11 mouse cellular contexts compared by ENCODE assay signal in genomic region chr17:33953310-33953709, GRCm38 (mm10). TPM values are rescaled to one million over a fixed set of nuclear protein-coding genes. Genes with fewer than 3 reads are reported as not detected.
DNase-seq lines count a peak whose midpoint lies in the region; ATAC-seq and TF ChIP-seq lines count a peak whose summit lies in the region.
"Had no signal": no experiment of that assay in that cellular context is flagged by ENCODE, and none has a peak within 500 bp of the region (broad histone marks: within the 10 kb centered on the region; RNA-seq: fewer than 3 reads in every experiment).

No protein-coding gene starts in this region.

- H3K4me3 ChIP-seq in kidney, embryonic 15.5 days (replicated peaks) = peak overlapping the region; percentile 75
- H3K4me3 ChIP-seq in MEL (ENCODE audit: control insufficient read depth in 1 of 2, insufficient read depth in 1 of 2, low read depth in 2 of 2, low read length in 2 of 2) = peak overlapping the region; percentile 82 to 87
- H3K4me3 ChIP-seq in forebrain, embryonic 13.5 days = no peak overlapping the region
- H3K4me3 ChIP-seq in liver, embryonic 13.5 days (replicated peaks) = peak overlapping the region; percentile 97

- intact Hi-C loops in left cerebral cortex, postnatal 14 days (cut with DNase I) = no loop called here

- H3K9ac ChIP-seq in kidney, embryonic 15.5 days = peak overlapping the region; percentile 89; the same call in 1 of the 2 replicates
- peak overlapping the region; percentile 99 for H3K9ac ChIP-seq in MEL (ENCODE audit: control insufficient read depth, low read depth, low read length, poor library complexity, severe bottlenecking)
- no peak overlapping the region for H3K9ac ChIP-seq in forebrain, embryonic 13.5 days
- peak overlapping the region; percentile 97 for H3K9ac ChIP-seq in liver, embryonic 13.5 days

- H3K9me3 ChIP-seq in kidney, embryonic 15.5 days (replicated peaks) = no peaks in the 10 kb centered on the region
- H3K9me3 ChIP-seq in MEL (replicated peaks; ENCODE audit: insufficient read depth, low read length) = no peaks in the 10 kb centered on the region
- H3K9me3 ChIP-seq in forebrain, embryonic 13.5 days (replicated peaks) = no peaks in the 10 kb centered on the region
- H3K9me3 ChIP-seq in liver, embryonic 13.5 days (replicated peaks) = no peaks in the 10 kb centered on the region

- no peak for ATAC-seq in kidney, embryonic 15.5 days (replicated peaks; ENCODE audit: low FRiP score)
- ATAC-seq in forebrain, embryonic 13.5 days = no peak
- no peak for ATAC-seq in liver, embryonic 13.5 days (ENCODE audit: low read depth)

- no peak for DNase-seq in kidney, adult 11 months
- DNase-seq in MEL (ENCODE audit: low read depth, low spot score) = no peak
- no peak for DNase-seq in liver, embryonic 13.5 days
- no peak for DNase-seq in left cerebral cortex, postnatal 14 days (ENCODE audit: low spot score in 2 of 2)
- DNase-seq in right cerebral cortex, adult 2 months (ENCODE audit: low spot score in 2 of 2) = no peak
- no peak for DNase-seq in urinary bladder, adult 18-20 months (ENCODE audit: low spot score in 2 of 2)
- DNase-seq: cerebellum, adult 18-20 months; gastrocnemius, adult 2 months; layer of hippocampus, adult 9-11 months had no signal

- 84% methylated on average over 3 of the region's 3 CpGs for WGBS in kidney, embryonic 15.5 days
- 77% methylated on average over 3 of the region's 3 CpGs for whole genome bisulfite sequencing in forebrain, embryonic 13.5 days
- WGBS in liver, embryonic 13.5 days (ENCODE audit: insufficient replicate concordance) = 53% methylated on average over 3 of the region's 3 CpGs

- TF ChIP-seq RAD21 in MEL (IDR thresholded peaks at IDR 0.05; ENCODE audit: low read depth, low read length) = no peak

- H3K36me3 ChIP-seq in kidney, embryonic 15.5 days = peaks cover 54% of the 10 kb centered on the region
- H3K36me3 ChIP-seq in MEL (ENCODE audit: control insufficient read depth in 1 of 2, insufficient read depth in 2 of 2, low read length in 2 of 2) = peaks cover 10 to 18% of the 10 kb centered on the region in 2 experiments
- peaks cover 63% of the 10 kb centered on the region for H3K36me3 ChIP-seq in forebrain, embryonic 13.5 days (ENCODE audit: poor library complexity, severe bottlenecking)
- H3K36me3 ChIP-seq in liver, embryonic 13.5 days = peaks cover 63% of the 10 kb centered on the region

- no peak for TF ChIP-seq CTCF in MEL (IDR thresholded peaks at IDR 0.05 in 2 of 3, conservative IDR thresholded peaks at IDR 0.05 in 1 of 3; ENCODE audit: control insufficient read depth in 1 of 3, insufficient read depth in 1 of 3, low read depth in 2 of 3, low read length in 3 of 3, poor library complexity in 1 of 3, severe bottlenecking in 1 of 3)

- H3K27me3 ChIP-seq in kidney, embryonic 15.5 days = no peaks in the 10 kb centered on the region
- no peaks in the 10 kb centered on the region for H3K27me3 ChIP-seq in MEL (ENCODE audit: control insufficient read depth in 1 of 2, insufficient read depth in 2 of 2, low read length in 2 of 2)
- H3K27me3 ChIP-seq in forebrain, embryonic 13.5 days = no peaks in the 10 kb centered on the region
- no peaks in the 10 kb centered on the region for H3K27me3 ChIP-seq in liver, embryonic 13.5 days

- no peak for TF ChIP-seq EP300 in MEL (IDR thresholded peaks at IDR 0.05; ENCODE audit: low read depth in 1 of 2, low read length in 2 of 2)

- H3K27ac ChIP-seq in kidney, embryonic 15.5 days = peak overlapping the region; percentile 94
- H3K27ac ChIP-seq in MEL (ENCODE audit: control insufficient read depth, low read depth, low read length) = peak overlapping the region; percentile 95
- no peak overlapping the region for H3K27ac ChIP-seq in forebrain, embryonic 13.5 days
- H3K27ac ChIP-seq in liver, embryonic 13.5 days = peak overlapping the region; percentile 92

- peaks cover 61% of the 10 kb centered on the region for H3K4me1 ChIP-seq in kidney, embryonic 15.5 days
- H3K4me1 ChIP-seq in MEL (ENCODE audit: control insufficient read depth in 1 of 2, insufficient read depth in 2 of 2, low read length in 2 of 2) = peaks cover 0 to 13% of the 10 kb centered on the region in 2 experiments; a peak in 2 of 4 replicates
- peaks cover 69% of the 10 kb centered on the region for H3K4me1 ChIP-seq in forebrain, embryonic 13.5 days
- peaks cover 82% of the 10 kb centered on the region for H3K4me1 ChIP-seq in liver, embryonic 13.5 days (replicated peaks)

- H3K4me2 ChIP-seq in kidney, embryonic 15.5 days = peak overlapping the region; percentile 86
- peak overlapping the region; percentile 95 for H3K4me2 ChIP-seq in forebrain, embryonic 13.5 days
- H3K4me2 ChIP-seq in liver, embryonic 13.5 days = peak overlapping the region; percentile 96

- peaks cover 40% of the 10 kb centered on the region for H3K79me2 ChIP-seq in MEL (ENCODE audit: control insufficient read depth, insufficient read depth, low read length, poor library complexity)

- no peak for TF ChIP-seq POLR2A in MEL (IDR thresholded peaks at IDR 0.05; ENCODE audit: control insufficient read depth in 1 of 2, insufficient read depth in 1 of 2, low read depth in 1 of 2, low read length in 2 of 2, poor library complexity in 1 of 2)

TF ChIP-seq in MEL, 35 proteins besides CTCF, POLR2A, EP300 and RAD21:
- TF ChIP-seq CHD1 (IDR thresholded peaks at IDR 0.05; ENCODE audit: low read depth, low read length) = peak; percentile 73; the same call in 1 of the 2 replicates
- TF ChIP-seq MYB (IDR thresholded peaks at IDR 0.05; ENCODE audit: low read depth, low read length) = no peak
- no peak for TF ChIP-seq POLR2AphosphoS5 (IDR thresholded peaks at IDR 0.05; ENCODE audit: borderline replicate concordance, low read depth, low read length)
- TF ChIP-seq ETS1 (IDR thresholded peaks at IDR 0.05; ENCODE audit: low read depth, low read length) = no peak
- TF ChIP-seq USF1 (IDR thresholded peaks at IDR 0.05; ENCODE audit: low read depth, low read length) = no peak
- TF ChIP-seq NRF1 (IDR thresholded peaks at IDR 0.05; ENCODE audit: insufficient read depth, low read depth, low read length, poor library complexity, severe bottlenecking) = no peak

RNA-seq across cellular contexts. Expression of gene B3galt4, which starts 2.0 kb away (rescaled TPM):
- 5.1 and 5.6 TPM in 2 replicates for polyA plus RNA-seq in kidney, embryonic 15.5 days (2015; fragmentation: Nextera tagmentation; extraction: Ambion mirVana)
- 2.2 and 2.5 TPM in 2 replicates for total RNA-seq in MEL (2012; rRNA removed)
- 1 to 10 TPM in 1 of 2 experiments, not detected in 1; 2.9 TPM for polyA plus RNA-seq in MEL (2012; ENCODE audit: insufficient read depth in 1 of 2, insufficient read length in 2 of 2, low read depth in 1 of 2, low replicate concordance in 2 of 2, missing spikeins in 1 of 2)
- polyA plus RNA-seq in forebrain, embryonic 13.5 days (2015; fragmentation: Nextera tagmentation; extraction: Ambion mirVana) = 7.3 and 9.4 TPM in 2 replicates
- 2.3 and 2.5 TPM in 2 replicates for polyA plus RNA-seq in liver, embryonic 13.5 days (2015; fragmentation: Nextera tagmentation; extraction: Ambion mirVana)
- 1 to 10 TPM; 5.6 to 8.1 TPM for total RNA-seq in left cerebral cortex, postnatal 14 days (2021)

RNA-seq across cellular contexts. Expression of gene Vps52, which starts 2.3 kb away (rescaled TPM):
- 48.0 and 53.5 TPM in 2 replicates for polyA plus RNA-seq in kidney, embryonic 15.5 days (2015; fragmentation: Nextera tagmentation; extraction: Ambion mirVana)
- total RNA-seq in MEL (2012; rRNA removed) = 20.6 and 23.6 TPM in 2 replicates
- polyA plus RNA-seq in MEL (2012; ENCODE audit: insufficient read depth in 1 of 2, insufficient read length in 2 of 2, low read depth in 1 of 2, low replicate concordance in 2 of 2, missing spikeins in 1 of 2) = 10 to 100 TPM in 1 of 2 experiments, not detected in 1; 40.7 TPM
- polyA plus RNA-seq in forebrain, embryonic 13.5 days (2015; fragmentation: Nextera tagmentation; extraction: Ambion mirVana) = 58.6 and 61.4 TPM in 2 replicates
- 27.7 and 30.1 TPM in 2 replicates for polyA plus RNA-seq in liver, embryonic 13.5 days (2015; fragmentation: Nextera tagmentation; extraction: Ambion mirVana)
- 10 to 100 TPM; 80.3 to 83.6 TPM for total RNA-seq in left cerebral cortex, postnatal 14 days (2021)

RNA-seq across cellular contexts. Expression of gene Rps18, which starts 2.5 kb away (rescaled TPM):
- polyA plus RNA-seq in kidney, embryonic 15.5 days (2015; fragmentation: Nextera tagmentation; extraction: Ambion mirVana) = 1,731 and 1,904 TPM in 2 replicates
- 252 and 286 TPM in 2 replicates for total RNA-seq in MEL (2012; rRNA removed)
- polyA plus RNA-seq in MEL (2012; ENCODE audit: insufficient read depth in 1 of 2, insufficient read length in 2 of 2, low read depth in 1 of 2, low replicate concordance in 2 of 2, missing spikeins in 1 of 2) = 1,000 to 10,000 TPM in 1 of 2 experiments, not detected in 1; 1,183 TPM
- polyA plus RNA-seq in forebrain, embryonic 13.5 days (2015; fragmentation: Nextera tagmentation; extraction: Ambion mirVana) = 1,165 and 1,184 TPM in 2 replicates
- polyA plus RNA-seq in liver, embryonic 13.5 days (2015; fragmentation: Nextera tagmentation; extraction: Ambion mirVana) = 1,343 and 1,499 TPM in 2 replicates
- total RNA-seq in left cerebral cortex, postnatal 14 days (2021) = 100 to 1,000 TPM; 325 to 332 TPM

RNA-seq across cellular contexts. Expression of gene Wdr46, which starts 12.8 kb away (rescaled TPM):
- polyA plus RNA-seq in kidney, embryonic 15.5 days (2015; fragmentation: Nextera tagmentation; extraction: Ambion mirVana) = 41.8 and 44.0 TPM in 2 replicates
- 97.6 and 100 TPM in 2 replicates for total RNA-seq in MEL (2012; rRNA removed)
- 100 to 1,000 TPM in 1 of 2 experiments, not detected in 1; 131 TPM for polyA plus RNA-seq in MEL (2012; ENCODE audit: insufficient read depth in 1 of 2, insufficient read length in 2 of 2, low read depth in 1 of 2, low replicate concordance in 2 of 2, missing spikeins in 1 of 2)
- 28.4 and 29.4 TPM in 2 replicates for polyA plus RNA-seq in forebrain, embryonic 13.5 days (2015; fragmentation: Nextera tagmentation; extraction: Ambion mirVana)
- 30.1 and 34.9 TPM in 2 replicates for polyA plus RNA-seq in liver, embryonic 13.5 days (2015; fragmentation: Nextera tagmentation; extraction: Ambion mirVana)
- total RNA-seq in left cerebral cortex, postnatal 14 days (2021) = 10 to 100 TPM; 14.1 to 17.2 TPM

RNA-seq across cellular contexts. Expression of gene Pfdn6, which starts 13.2 kb away (rescaled TPM):
- polyA plus RNA-seq in kidney, embryonic 15.5 days (2015; fragmentation: Nextera tagmentation; extraction: Ambion mirVana) = 171 and 183 TPM in 2 replicates
- 189 and 239 TPM in 2 replicates for total RNA-seq in MEL (2012; rRNA removed)
- polyA plus RNA-seq in MEL (2012; ENCODE audit: insufficient read depth in 1 of 2, insufficient read length in 2 of 2, low read depth in 1 of 2, low replicate concordance in 2 of 2, missing spikeins in 1 of 2) = 100 to 1,000 TPM in 1 of 2 experiments, not detected in 1; 222 TPM
- 204 and 214 TPM in 2 replicates for polyA plus RNA-seq in forebrain, embryonic 13.5 days (2015; fragmentation: Nextera tagmentation; extraction: Ambion mirVana)
- polyA plus RNA-seq in liver, embryonic 13.5 days (2015; fragmentation: Nextera tagmentation; extraction: Ambion mirVana) = 153 and 157 TPM in 2 replicates
- 10 to 100 TPM; 88.3 to 99.4 TPM for total RNA-seq in left cerebral cortex, postnatal 14 days (2021)
